Mouse (Mus musculus) CD8-positive naive resting alpha-beta T cell, adult 2 months (primary cell): ENCODE data around the gene Nrp1.

Source experiments
- DNase-seq, 2 experiments: peaks; one replicate each; pipeline ENCODE4 v3.0.0; 2022; ENCODE audit warnings: low read depth in 2 of 2, low spot score in 2 of 2

The Nrp1 gene

DNA sequence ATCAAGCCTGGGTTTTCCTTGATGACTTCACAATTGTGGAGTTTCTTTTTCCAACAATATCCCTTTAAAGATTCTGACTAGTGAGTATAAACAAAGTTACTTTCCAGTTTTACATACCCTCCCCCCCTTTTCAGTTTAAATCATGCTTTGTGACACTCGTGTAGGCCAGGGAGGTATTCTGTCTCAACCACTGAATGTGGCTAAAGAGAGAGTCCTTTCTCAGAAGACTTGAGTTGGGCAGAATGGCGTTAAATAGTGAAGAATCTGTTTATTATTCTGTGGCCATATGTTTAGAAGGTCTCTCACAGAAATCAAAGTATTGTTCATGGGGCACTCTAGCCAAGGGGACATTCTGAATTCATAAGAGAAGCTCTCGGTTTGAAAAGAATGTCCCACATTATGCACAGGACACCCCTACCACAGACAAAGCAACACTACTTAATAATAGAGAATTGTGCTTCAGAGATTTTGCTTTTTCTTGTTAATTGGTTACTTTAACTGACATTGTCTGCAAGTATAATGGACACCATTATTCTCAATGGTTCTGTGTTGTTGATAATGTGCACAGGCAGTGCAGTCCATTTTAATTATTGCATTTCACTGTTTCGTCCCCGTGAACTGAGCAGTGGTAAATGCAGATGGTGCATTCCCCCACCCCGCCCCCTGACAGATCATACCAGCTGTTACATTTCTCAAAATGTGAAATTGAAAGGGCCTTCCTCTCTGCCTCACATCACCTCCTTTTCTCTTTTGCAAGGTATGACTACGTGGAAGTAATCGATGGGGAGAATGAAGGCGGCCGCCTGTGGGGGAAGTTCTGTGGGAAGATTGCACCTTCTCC is 59.8 kb downstream of the Nrp1 start:
- no peak for DNase-seq

DNA sequence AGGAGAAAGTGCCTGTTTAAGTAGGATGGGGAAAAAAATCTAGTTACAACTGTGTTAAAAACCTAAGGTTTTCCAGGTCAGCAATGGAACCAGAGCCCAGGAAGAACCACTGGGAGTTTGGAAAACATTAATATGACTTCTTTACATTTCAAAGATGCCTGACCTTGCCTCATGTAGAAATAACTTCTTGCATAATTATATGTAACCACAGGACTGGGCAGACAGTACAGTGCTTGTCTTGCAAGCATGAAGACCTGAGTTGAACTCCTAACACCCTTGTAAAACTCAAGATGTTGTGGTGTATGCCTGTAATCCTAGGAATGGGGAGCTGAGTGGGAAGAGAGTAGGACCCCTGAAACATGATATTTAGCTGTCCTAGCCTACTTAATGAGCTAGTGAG is 61.6 kb downstream of the Nrp1 start:
- no peak for DNase-seq

DNA sequence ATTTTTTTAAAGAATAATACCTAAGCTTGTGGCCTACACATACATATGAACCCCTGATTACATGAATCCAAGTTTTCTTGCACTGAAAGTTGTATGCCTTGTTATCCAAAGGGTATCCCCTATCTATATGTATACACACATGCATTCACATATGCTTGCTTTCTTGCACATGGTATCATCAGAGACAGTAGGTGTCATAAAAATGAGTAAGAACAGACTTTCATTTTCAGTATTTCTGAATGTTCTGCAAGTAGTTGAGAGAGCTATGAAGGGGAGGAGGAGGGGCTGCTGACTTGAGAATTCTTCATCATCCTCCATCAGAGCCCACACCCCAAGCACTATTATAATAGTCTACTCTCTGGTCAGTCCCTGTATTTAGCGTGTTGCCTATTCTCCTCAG is 62.0 kb downstream of the Nrp1 start:
- no peak for DNase-seq

DNA sequence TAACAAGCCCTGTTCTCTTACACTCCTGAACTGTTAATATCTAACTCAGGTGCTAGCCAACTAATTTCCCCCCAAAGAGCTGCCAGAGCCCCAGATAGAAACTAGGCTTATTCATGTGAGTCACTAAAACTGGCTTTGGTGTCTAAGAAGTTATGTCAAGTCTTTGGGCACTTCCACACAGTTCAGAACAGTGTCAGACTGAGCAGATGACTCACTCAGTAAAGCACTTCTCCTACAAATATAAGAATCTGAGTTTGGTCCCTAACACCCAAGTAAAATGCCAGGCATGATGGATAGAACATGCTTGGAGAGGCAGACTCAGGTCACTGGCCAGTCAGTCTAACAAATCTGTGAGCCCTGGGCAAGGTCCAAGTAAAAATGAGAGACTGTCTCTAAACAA is 65.4 kb downstream of the Nrp1 start:
- no peak for DNase-seq

DNA sequence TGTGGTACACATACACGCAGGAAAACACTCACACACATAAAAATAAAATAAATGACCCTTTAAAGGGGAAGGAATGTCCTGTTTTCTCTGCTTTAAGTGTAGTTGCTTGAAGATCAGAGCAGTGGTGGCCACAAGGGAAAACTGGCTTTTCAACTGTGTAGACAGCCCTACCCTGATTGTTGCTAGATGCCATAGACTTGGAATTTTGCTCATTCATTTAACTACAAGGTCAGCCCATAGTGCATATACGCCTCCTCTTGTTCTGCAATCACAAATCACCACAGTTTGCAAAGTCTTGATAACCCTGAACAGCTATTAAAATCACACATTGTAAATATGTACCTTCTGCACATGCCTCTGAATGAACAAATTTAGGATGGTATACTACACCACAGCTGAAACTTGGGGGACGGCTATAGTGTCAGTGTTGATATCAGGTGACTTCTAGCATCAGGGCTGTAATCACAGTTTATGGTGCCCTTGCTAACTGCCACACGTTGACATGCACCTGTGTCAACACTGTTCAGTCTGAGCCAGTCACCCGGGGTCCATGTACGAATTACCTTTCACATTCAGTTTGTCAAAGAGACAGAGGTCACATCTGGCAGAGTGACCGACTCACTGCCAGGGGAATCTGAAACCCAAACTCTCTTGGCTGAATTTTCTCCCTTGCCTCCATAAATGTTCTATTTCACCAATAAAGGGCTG is 66.4 kb downstream of the Nrp1 start:
- DNase-seq = no peak

DNA sequence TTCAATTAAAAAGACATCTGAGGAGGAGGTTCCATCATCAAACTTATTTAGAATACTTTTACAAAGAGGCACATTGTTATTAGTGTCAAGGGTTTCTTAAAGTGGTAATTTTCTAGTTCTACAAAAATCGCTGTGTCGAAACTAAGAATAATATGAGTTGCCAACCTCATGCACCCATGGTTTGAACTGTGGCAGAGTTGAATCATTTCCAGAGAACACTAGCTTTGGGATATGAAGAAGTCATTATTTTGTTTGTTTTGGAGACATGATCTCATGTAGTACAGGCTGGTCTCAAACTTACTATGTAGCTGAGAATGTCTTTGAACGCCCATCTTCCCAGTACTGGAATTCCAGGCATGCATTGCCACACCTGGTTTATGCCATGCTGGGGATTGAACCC is 68.7 kb downstream of the Nrp1 start:
- no peak for DNase-seq

DNA sequence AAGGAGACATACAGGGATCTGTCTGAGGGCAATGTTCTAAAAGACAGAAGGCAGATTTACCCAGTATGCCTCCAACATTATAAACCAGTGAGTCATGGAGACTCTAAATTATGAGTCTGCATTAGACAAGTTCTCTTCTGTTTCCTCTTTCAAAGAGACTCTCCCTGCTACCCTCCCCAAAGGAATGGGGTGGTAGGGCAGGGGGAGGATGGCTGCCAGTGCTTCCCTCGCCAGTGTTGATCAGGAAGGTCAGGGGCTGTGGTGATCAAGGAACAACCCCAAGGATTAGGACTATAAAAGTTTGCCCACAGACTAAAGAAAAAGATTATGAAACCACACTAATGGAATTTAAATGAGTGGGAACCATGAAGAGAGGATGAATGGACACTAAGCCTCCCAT is 70.6 kb downstream of the Nrp1 start:
- no peak for DNase-seq

DNA sequence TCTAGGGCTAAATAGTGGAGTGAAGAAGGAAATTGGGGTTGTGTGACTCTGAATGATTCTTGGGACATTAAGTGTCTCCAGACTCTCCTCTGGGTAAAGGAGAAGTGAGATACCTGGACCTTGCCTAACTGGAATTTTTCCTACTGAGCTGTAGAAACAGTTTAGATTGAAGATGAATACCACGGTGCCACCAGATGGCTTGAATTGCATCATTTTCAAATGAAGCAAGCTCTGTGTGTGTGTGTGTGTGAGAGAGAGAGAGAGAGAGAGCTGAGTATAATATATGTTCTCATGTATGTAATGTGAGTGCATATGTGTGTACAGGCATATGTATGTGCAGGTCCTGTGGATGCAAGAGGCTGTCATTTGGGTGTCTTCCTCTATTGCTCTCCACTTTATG is 72.7 kb downstream of the Nrp1 start:
- no peak for DNase-seq

DNA sequence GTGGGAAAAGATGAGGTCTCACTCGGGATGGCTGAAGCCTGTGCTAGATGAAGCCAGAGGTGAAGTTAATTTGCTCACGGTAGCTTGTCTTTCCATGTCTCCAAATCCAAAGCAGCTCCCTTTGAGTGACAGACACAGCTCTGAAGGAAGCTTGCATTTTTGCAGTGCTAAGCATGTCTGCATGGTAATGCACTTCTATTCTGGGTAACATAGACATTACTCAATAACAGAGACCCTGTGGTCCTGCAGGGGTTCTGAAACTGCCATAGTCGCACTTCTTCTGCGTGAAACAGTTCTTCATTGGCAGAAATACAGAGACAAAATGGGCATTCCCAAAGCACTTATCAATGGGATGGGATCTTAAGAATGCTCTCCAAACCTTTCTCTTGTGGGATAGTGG is 77.3 kb downstream of the Nrp1 start:
- DNase-seq = no peak

DNA sequence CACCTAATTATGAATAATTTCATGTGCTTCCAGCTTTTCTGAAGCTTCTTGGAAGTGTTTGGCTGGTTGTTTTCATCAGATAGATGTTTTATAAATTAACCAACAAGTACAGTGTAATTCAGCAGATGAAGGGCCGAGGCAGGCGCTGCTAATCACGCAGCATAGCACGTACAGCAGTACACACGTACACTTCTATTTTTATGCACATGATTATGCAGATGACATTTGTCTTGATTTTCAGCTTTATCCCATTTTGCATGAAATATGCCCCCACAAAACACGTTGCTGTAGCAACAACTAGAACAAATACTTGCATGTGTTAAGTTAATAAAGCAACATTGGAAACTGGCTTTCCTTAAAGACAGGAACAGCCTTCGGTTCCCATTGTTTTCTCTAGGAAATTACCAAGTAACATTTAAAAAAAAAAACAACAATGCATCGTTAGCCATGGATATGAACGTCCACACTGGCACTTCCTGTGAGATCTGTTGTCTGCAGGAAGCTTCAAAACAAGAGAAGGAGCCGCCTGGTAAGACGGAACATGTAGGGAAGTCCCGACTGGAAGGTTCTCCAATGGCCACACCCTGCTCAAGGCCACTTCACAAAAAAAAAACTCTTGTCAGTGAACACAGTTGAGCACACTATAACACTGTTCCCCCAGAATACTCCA is 78.9 kb downstream of the Nrp1 start:
- DNase-seq = no peak

DNA sequence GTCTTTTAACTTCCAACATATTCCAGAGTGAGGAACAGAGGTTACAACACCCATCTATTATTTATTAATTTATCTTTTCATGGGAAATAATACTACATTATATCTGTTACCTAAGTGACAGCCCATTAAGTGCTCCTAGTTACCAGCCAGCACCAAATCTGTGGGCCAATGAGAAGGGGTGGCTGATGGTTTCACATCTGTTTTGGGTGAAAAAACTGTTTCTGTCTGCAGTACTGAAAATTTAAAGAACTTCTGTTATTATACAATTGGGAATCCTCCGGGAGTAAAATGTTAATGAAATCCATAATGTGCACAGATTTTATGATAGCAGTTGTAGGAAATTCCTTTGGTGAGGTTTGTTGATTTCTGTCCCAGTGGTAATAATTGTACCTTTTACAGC is 83.0 kb downstream of the Nrp1 start:
- DNase-seq = no peak

DNA sequence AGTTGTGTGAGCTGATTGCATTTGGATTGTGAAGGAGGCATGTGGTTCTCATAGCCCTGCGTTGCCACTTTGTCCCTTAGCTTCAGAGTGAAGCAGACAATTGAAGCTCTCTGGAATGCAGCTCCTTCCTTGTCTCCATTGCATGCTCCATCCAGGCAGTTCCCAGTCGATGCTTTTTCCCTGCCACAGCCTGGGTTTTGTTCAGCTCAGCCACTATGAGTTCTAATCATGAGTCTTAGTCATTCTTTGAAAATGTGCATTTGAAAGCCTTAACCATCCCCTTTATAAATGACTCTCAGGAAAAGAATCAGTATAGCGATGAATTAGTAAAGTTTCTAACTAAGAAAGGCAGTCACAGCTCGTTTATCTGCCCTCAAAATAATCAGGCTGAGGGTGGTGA is 87.2 kb downstream of the Nrp1 start:
- DNase-seq = no peak

DNA sequence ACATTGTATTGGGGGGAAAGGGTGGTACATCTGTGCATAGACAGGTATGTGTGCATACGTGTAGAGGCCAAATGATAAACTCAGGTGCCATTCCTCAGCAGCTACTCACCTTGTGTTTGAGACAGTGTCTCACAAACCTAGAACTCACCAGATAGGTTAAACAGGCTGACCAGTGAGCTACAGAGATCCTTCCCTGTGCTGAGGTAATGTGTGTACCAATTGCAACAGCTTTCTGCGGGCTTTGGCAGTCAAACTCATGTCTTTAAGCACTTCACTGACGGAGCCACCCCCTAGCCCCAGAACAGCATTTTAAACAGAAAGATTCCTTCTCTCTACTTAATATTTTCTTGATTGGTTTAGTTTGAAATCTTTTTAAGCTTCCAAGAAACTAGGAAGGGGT is 88.2 kb downstream of the Nrp1 start:
- DNase-seq = no peak

DNA sequence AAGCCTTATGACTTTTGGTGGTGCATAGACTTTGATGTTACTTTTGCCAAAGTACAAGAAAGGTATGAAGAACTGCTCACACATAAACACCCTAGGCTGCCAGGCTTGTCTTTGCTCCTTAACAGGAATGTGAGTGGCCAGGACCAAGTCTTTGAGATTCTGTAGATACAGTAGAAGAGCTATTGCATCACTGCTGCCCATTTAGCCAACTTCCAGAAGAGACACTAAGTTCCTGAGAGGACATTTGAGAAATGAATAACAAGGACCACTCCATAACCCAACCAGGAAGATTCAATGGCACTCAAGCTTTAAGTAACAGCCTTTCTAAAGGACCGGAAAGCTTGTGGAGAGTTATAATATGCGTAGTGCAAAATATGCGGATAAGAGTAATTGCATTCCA is 88.9 kb downstream of the Nrp1 start:
- DNase-seq = no peak

DNA sequence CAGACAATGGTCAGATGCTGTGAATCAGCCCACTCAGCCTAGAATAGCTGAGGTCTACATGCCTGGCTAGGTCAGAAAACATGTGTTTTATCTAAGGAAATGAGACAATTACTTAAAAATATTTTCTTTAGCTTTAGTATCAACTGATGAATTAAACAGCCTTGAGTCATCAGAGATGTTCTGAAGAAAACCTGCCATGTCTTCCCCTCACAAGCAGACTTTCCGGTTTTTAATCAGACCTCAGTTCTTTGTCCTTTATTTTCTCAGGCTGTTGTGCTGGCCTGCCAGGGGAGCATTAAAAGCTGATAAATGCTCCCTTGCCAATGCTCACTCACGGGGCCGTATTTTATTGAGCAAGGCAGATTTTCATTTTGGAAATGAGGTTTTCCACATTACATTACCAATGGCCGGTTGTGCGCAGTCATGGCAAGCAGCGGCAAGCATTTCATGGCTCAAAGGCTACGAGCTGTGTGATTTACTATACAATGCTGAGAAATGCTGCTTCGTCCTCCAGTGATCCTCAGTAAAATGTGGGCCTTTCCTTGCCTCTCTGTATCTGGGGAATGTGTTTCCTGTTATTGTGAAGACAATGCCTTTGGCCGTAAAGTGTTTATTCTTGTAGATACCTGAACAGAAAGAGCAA is 92.1 kb downstream of the Nrp1 start:
- no peak for DNase-seq

DNA sequence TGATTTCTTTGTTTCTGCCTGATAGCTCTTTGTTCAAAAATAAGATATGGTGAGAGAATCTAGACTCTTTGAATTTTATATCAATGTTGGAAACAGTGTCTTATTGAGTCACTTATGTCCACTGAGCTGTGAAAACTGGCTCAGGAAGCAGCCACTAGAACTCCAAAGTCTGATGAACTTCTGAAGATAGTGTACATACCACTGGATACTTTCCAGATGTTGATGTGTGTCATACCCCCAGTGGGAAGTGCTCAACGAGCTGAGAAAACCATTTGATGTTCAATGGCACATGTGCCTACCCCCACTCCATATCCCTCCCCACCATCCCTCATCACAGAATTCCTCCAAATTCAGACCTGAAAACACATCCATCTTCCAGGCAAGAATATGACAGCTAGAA is 92.7 kb downstream of the Nrp1 start:
- no peak for DNase-seq

DNA sequence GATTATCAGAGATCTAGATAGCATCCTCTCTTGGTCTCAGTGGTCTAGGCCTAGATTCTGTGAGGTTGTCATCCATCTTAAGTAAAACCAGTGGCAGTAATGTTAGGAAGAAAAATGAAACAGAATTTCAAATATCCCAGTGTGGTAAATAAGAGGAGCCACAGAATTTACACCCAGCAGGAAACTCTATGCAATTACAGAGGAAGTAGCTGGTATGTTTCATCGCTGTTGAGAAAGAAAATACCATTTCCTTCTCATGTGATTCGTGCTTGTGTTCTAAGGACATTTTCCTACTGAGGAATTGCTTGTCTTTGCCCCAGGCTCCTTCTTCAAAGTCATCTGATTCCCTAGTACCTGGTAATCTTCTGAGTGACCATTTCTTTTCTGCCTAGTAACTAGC is 95.1 kb downstream of the Nrp1 start:
- DNase-seq = no peak

DNA sequence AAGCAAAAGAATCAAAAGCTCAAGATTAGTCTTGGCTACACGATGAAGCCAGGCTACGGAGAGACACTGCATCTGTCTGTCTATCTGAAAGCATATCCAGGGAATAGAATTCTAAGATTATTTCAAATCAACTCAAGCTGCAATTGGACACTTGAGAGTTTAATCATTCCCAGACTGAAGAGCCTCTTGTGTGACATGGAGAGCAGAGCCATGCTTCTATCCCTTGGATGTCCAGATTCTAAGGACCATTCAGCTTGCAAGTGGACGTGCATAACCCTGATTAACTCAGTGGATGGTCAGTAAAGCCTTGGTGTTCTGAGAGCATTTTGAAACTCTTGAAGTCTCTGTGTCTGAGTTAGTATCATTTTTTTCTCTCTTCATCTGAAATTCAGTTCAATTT is 95.6 kb downstream of the Nrp1 start:
- no peak for DNase-seq

DNA sequence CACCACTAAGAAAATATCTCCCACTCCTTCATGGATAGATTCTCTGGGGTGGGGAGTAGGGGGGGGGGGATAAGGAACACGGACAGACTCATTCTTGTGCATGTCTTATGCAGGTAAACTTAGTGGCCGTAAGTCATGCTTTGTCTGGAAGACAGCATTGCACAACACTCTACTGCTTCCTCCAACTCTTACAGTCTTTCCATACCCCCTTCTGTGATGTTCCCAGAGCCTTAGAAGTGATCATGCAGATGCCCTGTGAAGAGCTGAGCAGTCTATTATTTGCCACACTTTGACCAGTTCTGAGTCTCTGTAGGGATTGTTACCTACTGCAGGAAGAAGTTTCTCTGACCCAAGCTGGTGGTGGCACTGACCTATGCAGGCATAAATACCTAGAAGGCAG is 98.9 kb downstream of the Nrp1 start:
- no peak for DNase-seq

DNA sequence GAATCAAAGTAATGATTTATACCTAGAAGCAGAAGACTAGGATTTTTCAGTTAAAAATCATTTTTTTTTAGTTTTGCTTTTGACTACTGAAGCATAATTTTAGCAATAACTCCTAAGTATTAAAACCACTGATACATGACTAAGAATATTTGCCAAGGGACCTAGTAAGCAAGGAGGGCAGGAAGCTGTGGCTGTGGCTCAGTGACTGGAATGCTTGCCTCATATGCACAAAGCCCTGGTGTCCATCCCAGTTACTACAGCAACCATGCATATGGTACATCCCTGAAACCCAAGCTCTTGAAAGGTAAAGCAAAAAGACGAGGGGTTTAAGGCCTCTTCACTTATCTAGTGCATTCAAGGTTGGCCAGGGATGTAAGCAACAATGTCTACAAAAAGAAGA is 101.3 kb downstream of the Nrp1 start:
- DNase-seq = no peak

DNA sequence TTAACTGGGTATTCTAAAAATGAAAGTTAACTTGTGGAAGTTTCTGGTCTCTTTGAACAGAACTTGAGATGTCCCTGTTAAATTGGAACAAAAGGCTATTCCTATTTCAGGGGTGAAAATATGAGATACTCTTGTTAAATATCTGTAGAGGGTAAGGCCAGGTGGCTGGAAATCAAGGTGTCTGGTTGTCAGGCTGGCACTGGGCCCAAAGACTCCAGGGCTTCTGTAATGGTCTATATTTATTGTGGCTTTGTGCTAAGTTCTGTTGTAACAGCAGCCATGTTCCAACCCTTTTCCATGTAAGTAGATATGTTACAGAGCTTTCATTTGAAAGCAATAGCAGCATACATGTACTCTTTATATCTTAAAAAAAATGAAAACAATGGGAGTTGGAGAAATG is 103.3 kb downstream of the Nrp1 start:
- DNase-seq = no peak

DNA sequence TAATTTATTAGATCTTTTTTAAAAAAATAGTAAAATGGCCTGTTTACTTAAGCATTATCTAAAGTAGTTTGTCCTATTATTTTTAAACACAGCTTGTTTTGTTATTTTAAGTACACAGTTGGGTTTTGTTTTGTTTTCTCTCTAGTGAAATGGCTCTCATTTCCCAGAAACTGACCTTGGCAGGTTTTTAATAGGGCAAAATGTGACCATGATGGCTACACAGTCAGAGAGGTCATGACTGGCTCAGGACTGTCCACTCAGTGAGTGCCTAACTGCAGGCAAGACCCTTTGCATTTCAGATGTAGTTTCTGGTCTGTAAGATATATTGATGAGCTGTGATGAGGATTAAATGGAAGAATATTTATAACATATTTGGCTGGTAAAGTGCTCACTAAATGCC is 104.8 kb downstream of the Nrp1 start:
- DNase-seq = no peak
